Mouse (Mus musculus) cerebellum, adult 2 months (tissue): ENCODE results near the gene Tbc1d1. TPM values are rescaled to one million over a fixed set of nuclear protein-coding genes. Genes with fewer than 3 reads are reported as not detected.

Source experiments
- DNase-seq, 2 experiments: peaks; one replicate each; pipeline ENCODE4 v3.0.0; 2021
- H3K27ac ChIP-seq: fragments of 200-500 bp; 2 replicates; pipeline ENCODE4 v1.5.1; 2012; ENCODE audit warnings: low read length, control low read depth, inconsistent platforms; ENCODE audit not compliant: insufficient read depth
- H3K27me3 ChIP-seq: fragments of 200-500 bp; 2 replicates; pipeline ENCODE4 v1.6.1; 2012; ENCODE audit warnings: inconsistent platforms, mild to moderate bottlenecking, low read length, moderate library complexity; ENCODE audit not compliant: control insufficient read depth, insufficient read depth
- H3K4me1 ChIP-seq: fragments of 200-500 bp; 2 replicates; pipeline ENCODE4 v1.6.1; 2011; ENCODE audit warnings: low read length; ENCODE audit not compliant: control insufficient read depth, insufficient read depth
- H3K4me3 ChIP-seq: fragments of 200-500 bp; replicated peaks from 2 replicates; pipeline ENCODE3; 2011; ENCODE audit warnings: mild to moderate bottlenecking, low read depth, low read length, control low read depth; ENCODE audit not compliant: insufficient read depth
- CTCF ChIP-seq: fragments of 200-500 bp; IDR thresholded peaks from 2 replicates; pipeline ENCODE4 v1.5.1; 2011; ENCODE audit warnings: low read depth, mild to moderate bottlenecking, control low read depth, low read length, moderate library complexity, borderline replicate concordance; ENCODE audit not compliant: insufficient read depth
- POLR2A ChIP-seq: fragments of 200-500 bp; IDR thresholded peaks from 2 replicates; pipeline ENCODE4 v1.6.1; 2011; ENCODE audit warnings: low read length, control low read depth, borderline replicate concordance; ENCODE audit not compliant: insufficient read depth
- WGBS: fragments of 180-500 bp; shearing (Covaris S2); methylation state at CpG from one replicate; pipeline ENCODE4 v1.1.7; 2018; 5-methylcytosine and 5-hydroxymethylcytosine counted together
- polyA plus RNA-seq: library from polyadenylated mRNA; depleted of rRNA; stranded (reverse); fragments of >200 nt; gene quantifications from 2 replicates; pipeline ENCODE4 v1.2.3, GENCODE M21; 2012

Tbc1d1 gene
- polyA plus RNA-seq, 1 experiment: 17.7 TPM

DNA sequence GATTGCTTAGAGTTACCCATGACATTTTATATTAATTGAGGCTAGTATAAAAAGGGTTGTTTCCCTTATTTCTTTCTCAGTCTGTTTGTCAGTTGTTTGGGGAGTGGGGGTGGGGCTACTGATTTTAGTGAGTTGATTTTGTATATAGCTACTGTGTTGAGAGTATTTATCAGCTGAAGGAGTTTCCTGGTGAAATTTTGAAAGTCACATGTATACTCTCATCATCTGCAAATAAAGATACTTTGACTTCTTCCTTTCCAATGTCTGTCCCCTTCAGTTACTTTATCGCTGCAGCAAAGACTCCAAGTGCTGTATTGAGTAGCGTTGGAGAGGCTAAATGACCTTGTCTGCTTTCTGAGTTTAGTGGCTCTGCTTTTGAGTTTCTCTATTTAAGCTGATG, 151.2 kb downstream of the Tbc1d1 start:
- H3K4me1 ChIP-seq: no peaks in the 10 kb centered on the region
- H3K27ac ChIP-seq: no peak overlapping the region
- H3K4me3 ChIP-seq: no peak overlapping the region
- no peak for DNase-seq
- no peaks in the 10 kb centered on the region; the same call in 1 of the 2 replicates for H3K27me3 ChIP-seq
- WGBS: 98% methylated on average over 2 of the region's 2 CpGs
- TF ChIP-seq POLR2A (no peak), CTCF (no peak)

DNA sequence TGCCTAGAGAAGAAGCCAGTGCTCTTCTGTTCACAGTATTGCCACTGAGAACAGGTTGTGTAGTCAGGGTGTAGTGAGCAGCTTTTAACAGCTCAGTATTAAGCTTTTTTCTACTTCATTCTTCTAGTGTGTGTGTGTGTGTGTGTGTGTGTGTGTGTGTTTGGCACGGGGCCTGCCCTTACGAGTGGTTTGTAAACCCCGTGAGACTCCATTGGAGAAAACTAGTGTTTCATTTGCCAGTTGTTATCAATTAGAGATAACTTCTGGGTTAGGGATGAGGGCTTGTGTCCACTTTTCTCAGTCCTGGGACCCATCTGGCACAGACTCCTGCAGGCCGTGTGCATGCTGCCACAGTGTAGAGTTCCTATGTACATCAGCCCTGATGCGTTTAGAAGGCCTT, 156.2 kb downstream of the Tbc1d1 start:
- Histone ChIP-seq H3K27ac (no peak overlapping the region), H3K4me1 (no peaks in the 10 kb centered on the region), H3K27me3 (no peaks in the 10 kb centered on the region; the same call in 1 of the 2 replicates), H3K4me3 (no peak overlapping the region)
- no peak for TF ChIP-seq POLR2A
- no peak for TF ChIP-seq CTCF
- no peak for DNase-seq
- WGBS: 59% methylated on average over 5 of the region's 5 CpGs

DNA sequence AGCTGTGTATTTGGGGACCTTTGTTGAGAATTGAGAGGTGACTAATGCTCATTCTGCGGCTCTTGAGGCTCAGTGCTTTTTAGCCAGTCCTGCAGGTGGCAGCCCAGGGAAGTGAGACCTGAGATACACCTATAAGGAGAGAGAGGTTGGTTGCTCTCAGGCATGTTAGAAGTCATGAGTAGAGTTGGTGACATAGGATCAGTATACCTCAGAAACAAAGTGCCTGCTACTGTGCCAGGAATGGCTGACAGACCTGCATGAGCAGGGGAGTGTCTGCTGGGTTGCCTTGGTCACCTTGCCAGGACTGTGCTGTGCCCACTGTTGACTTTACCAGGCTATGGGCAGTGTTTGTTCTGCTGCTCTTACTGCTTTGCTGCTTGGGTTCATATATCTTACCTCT, 157.4 kb downstream of the Tbc1d1 start:
- no peaks in the 10 kb centered on the region; the same call in 1 of the 2 replicates for H3K27me3 ChIP-seq
- H3K4me3 ChIP-seq: no peak overlapping the region
- H3K27ac ChIP-seq: no peak overlapping the region
- 89% methylated on average over 1 of the region's 1 CpGs for WGBS
- H3K4me1 ChIP-seq: no peaks in the 10 kb centered on the region
- no peak for TF ChIP-seq POLR2A
- TF ChIP-seq CTCF: no peak
- no peak for DNase-seq

DNA sequence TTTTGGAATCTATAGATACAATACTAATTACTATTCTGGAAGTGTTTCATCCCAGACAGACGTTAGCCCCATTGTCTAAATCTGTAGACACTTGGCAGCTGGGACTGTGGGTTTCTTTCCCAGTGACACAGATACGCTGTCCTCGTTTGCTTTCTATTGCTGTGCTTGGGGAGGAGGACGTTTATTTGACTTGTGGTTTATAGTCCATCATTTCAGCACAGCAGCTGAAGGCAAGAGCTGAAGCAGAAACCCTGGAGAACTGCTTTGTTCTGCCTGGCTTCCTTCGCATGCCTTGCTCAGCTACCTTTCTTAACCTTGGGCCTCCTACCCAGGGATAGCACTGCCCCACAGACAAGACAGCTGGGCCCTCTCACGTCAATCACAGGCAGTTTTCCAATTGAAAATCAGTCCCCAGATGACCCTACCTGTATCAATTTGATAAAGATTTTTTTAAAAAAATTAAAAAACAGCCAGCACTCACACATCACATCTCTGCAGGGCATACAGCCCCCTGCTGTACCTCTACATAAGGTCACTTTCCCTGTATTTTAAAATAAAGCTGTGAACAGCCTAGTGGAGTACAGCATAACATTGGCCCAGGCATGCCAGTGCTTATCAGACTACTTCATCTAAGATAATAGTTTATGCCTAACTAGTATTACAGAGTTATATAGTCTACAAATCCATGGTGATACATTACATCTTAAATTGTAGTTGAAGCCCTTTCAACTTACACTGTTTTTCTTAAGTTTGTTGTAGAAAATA, 158.4 kb downstream of the Tbc1d1 start:
- H3K27me3 ChIP-seq: no peaks in the 10 kb centered on the region
- H3K4me1 ChIP-seq: no peaks in the 10 kb centered on the region
- TF ChIP-seq POLR2A (no peak), CTCF (no peak)
- DNase-seq: no peak
- 39% methylated on average over 6 of the region's 6 CpGs for WGBS
- no peak overlapping the region for H3K4me3 ChIP-seq
- H3K27ac ChIP-seq: no peak overlapping the region

DNA sequence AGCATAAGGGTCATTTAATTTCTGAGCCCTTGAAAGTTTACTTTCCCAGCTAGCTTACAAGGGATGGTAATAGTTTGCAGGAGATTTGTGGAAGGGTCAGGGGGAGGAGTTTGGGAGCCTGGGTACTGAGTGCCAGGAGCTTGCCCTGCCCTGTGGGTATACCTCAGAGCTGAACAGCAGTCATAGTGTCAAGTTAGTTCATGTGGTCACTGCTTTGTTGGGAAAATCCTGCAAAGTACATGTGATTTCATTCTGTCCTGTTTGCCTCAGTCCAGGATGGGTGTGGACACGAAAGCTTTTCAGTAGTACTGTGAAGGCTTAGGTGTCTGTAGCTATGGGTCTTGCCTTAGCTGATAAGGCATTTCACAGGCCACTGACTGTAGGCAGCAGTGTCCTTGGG, 159.0 kb downstream of the Tbc1d1 start:
- Histone ChIP-seq H3K27me3 (no peaks in the 10 kb centered on the region), H3K4me3 (no peak overlapping the region), H3K27ac (no peak overlapping the region), H3K4me1 (no peaks in the 10 kb centered on the region)
- DNase-seq: no peak
- TF ChIP-seq CTCF: no peak
- no peak for TF ChIP-seq POLR2A
- WGBS: 100% methylated on average over 1 of the region's 1 CpGs

DNA sequence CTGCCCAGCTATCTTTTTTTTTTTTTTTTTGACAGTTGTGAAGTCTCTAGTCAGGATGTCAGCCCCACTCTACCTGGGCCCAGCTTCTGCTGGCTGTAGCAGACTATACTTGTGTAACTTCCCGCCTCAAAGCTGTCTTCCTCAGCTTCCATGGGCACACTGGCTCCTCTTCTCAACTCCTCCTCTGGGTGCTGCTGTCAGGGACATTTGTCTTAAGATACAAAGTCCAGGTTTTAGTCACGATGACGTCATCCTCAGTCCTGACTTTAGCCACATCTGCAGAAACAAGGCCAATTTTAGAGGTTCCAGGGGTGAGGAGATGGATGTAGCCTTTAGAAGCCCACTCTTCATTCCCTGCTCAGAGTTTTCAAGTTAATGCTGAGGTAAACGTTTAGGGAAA, 167.2 kb downstream of the Tbc1d1 start:
- 94% methylated on average over 4 of the region's 4 CpGs for WGBS
- no peak overlapping the region for H3K27ac ChIP-seq
- no peaks in the 10 kb centered on the region for H3K27me3 ChIP-seq
- no peak for DNase-seq
- no peak for TF ChIP-seq CTCF
- no peak for TF ChIP-seq POLR2A
- H3K4me1 ChIP-seq: peaks cover 13% of the 10 kb centered on the region
- no peak overlapping the region for H3K4me3 ChIP-seq

DNA sequence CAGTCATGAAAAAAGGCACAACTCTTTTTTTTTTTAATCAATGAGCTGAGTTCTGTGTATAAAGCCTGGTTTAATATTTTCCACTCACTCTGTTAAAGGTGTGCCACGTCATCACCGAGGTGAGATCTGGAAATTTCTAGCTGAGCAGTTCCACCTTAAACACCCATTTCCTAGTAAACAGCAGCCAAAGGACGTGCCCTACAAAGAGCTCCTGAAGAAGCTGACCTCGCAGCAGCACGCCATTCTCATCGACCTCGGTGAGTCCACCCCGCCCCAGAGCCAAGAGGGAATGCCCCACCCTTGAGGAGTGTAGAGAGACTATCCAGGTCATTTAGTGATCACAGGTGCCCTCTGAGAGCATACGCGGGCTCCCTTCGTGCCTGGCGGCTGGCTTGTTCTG, 168.2 kb downstream of the Tbc1d1 start:
- Histone ChIP-seq H3K27me3 (no peaks in the 10 kb centered on the region), H3K27ac (no peak overlapping the region), H3K4me1 (peaks cover 13% of the 10 kb centered on the region), H3K4me3 (no peak overlapping the region)
- TF ChIP-seq CTCF (no peak), POLR2A (no peak)
- no peak for DNase-seq
- 88% methylated on average over 12 of the region's 12 CpGs for WGBS

DNA sequence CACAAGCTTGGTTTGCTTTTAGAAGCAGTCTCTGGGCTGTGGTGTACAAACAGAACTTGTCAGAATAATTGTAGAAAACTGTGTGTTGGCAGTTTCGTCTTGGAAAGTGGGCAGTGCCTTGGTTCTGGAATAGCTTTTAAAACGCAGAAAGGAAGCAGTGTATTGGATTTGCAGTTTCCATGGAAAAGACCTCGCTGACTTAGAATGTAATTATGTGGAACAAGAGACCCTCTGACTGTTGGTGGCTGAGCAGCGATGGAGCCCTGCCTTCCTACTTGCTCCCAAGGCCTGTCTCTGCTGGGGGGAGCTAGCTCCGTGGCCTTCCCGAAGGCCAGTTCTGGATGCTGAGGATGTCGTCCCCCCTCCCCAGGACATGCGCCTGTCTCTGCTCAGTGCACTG, 168.8 kb downstream of the Tbc1d1 start:
- TF ChIP-seq POLR2A (no peak), CTCF (no peak)
- peaks cover 14% of the 10 kb centered on the region for H3K4me1 ChIP-seq
- WGBS: 72% methylated on average over 8 of the region's 8 CpGs
- no peak overlapping the region for H3K4me3 ChIP-seq
- DNase-seq: peak in 1 of 2 experiments; percentile 10
- no peak overlapping the region for H3K27ac ChIP-seq
- no peaks in the 10 kb centered on the region for H3K27me3 ChIP-seq
